Mouse (Mus musculus) liver, embryonic 14.5 days (tissue): ENCODE measurements around the gene Rnf151. TPM values are rescaled to one million over a fixed set of nuclear protein-coding genes. Genes with fewer than 3 reads are reported as not detected.
A peak's percentile ranks its signal among the peaks of the same experiment; 100 is the strongest.

ENCODE experiments used
- ATAC-seq: fragments of 200-750 bp; cut with Nextera tagmentation; 2 replicates; pipeline ENCODE4 v1.8.0; 2017; ENCODE audit warnings: moderate number of reproducible peaks, mild to moderate bottlenecking, moderate library complexity; ENCODE audit not compliant: insufficient read depth
- DNase-seq, 3 experiments: peaks; one replicate each; pipeline ENCODE4 v3.0.0-alpha.2; 2012 to 2013; ENCODE audit warnings: low read depth in 3 of 3, low spot score in 3 of 3
- H3K27ac ChIP-seq: fragments of 300-500 bp; sonication (generic); 2 replicates; pipeline ENCODE4 v1.5.1; 2014; ENCODE audit warnings: moderate library complexity, mild to moderate bottlenecking, control low read depth, inconsistent platforms
- H3K27me3 ChIP-seq: fragments of 300-500 bp; sonication (generic); 2 replicates; pipeline ENCODE4 v1.6.1; 2014; ENCODE audit warnings: mild to moderate bottlenecking, low read length, moderate library complexity; ENCODE audit not compliant: control insufficient read depth, insufficient read depth
- H3K36me3 ChIP-seq: fragments of 300-500 bp; sonication (generic); replicated peaks from 2 replicates; pipeline ENCODE4 v1.6.1; 2014; ENCODE audit warnings: low read depth; ENCODE audit not compliant: control insufficient read depth, insufficient read depth
- H3K4me1 ChIP-seq, 2 experiments: fragments of 200-500 bp in 1 of 2; fragments of 300-500 bp in 1 of 2; sonication (generic) in 1 of 2; replicated peaks; 2 replicates each; pipeline ENCODE4 v1.6.1; 2012 to 2014; ENCODE audit warnings: antibody characterized with exemption in 1 of 2, inconsistent platforms in 1 of 2, low read length in 1 of 2; ENCODE audit not compliant: control insufficient read depth in 2 of 2, insufficient read depth in 2 of 2
- H3K4me2 ChIP-seq: fragments of 300-500 bp; sonication (generic); 2 replicates; pipeline ENCODE4 v1.6.1; 2014; ENCODE audit warnings: low read depth, mild to moderate bottlenecking, control low read depth, moderate library complexity
- H3K4me3 ChIP-seq, 2 experiments: fragments of 200-500 bp in 1 of 2; fragments of 300-500 bp in 1 of 2; sonication (generic) in 1 of 2; 2 replicates each; pipeline ENCODE4 v1.5.1; 2012 to 2014; ENCODE audit warnings: low read depth in 2 of 2, low read length in 2 of 2, mild to moderate bottlenecking in 2 of 2, control low read depth in 1 of 2, inconsistent platforms in 1 of 2, moderate library complexity in 1 of 2; ENCODE audit not compliant: insufficient read depth in 1 of 2
- H3K9ac ChIP-seq: fragments of 300-500 bp; sonication (generic); replicated peaks from 2 replicates; pipeline ENCODE4 v1.6.1; 2014; ENCODE audit warnings: mild to moderate bottlenecking, control low read depth, moderate library complexity
- H3K9me3 ChIP-seq: fragments of 300-500 bp; sonication (generic); 2 replicates; pipeline ENCODE4 v1.6.1; 2016; ENCODE audit warnings: low read length, mixed read lengths; ENCODE audit not compliant: control insufficient read depth
- CTCF ChIP-seq: IDR thresholded peaks from 2 replicates; pipeline ENCODE4 v1.5.1; 2016; ENCODE audit warnings: antibody characterized with exemption, low read depth, control low read depth
- EP300 ChIP-seq: IDR thresholded peaks from 2 replicates; pipeline ENCODE4 v1.6.1; 2016; ENCODE audit warnings: antibody characterized with exemption, low read depth
- WGBS: fragments of 180-500 bp; shearing (Covaris S2); extraction: QIAGEN DNeasy Blood & Tissue Kit; methylation state at CpG from one replicate; pipeline ENCODE4 v1.1.7; 2014; ENCODE audit not compliant: insufficient replicate concordance; 5-methylcytosine and 5-hydroxymethylcytosine counted together
- polyA plus RNA-seq, 2 experiments: library from polyadenylated mRNA; depleted of rRNA in 1 of 2; stranded (reverse) in 1 of 2; unstranded in 1 of 2; fragments of >200 nt; fragmentation: Nextera tagmentation in 1 of 2; extraction: Ambion mirVana in 1 of 2; gene quantifications; 2 replicates each; pipeline versions ENCODE4 v1.2.1 to v1.2.3; 2012 to 2014

The Rnf151 gene
- polyA plus RNA-seq (2012; rRNA removed) = 0.11 and 0.29 TPM in 2 replicates
- polyA plus RNA-seq (2014; fragmentation: Nextera tagmentation; extraction: Ambion mirVana) = not detected in 2 replicates

- no peak for TF ChIP-seq CTCF
- TF ChIP-seq EP300 = no peak
- H3K27ac ChIP-seq = peak within 1 kb of the TSS; percentile 26; the same call in 1 of the 2 replicates
- H3K9ac ChIP-seq = peak within 1 kb of the TSS; percentile 95
- H3K36me3 ChIP-seq = peaks cover 19% of the 10 kb centered on the region
- no peaks in the 10 kb centered on the region for H3K9me3 ChIP-seq
- no peaks in the 10 kb centered on the region for H3K27me3 ChIP-seq
- DNase-seq (no peak), ATAC-seq (no peak)
- peak within 1 kb of the TSS; percentile 92 for H3K4me2 ChIP-seq
- WGBS = 64% methylated on average over 4 of the region's 4 CpGs
- H3K4me1 ChIP-seq = peaks cover 10 to 17% of the 10 kb centered on the region in 2 experiments
- H3K4me3 ChIP-seq = peak within 1 kb of the TSS; percentile 96 to 97
These were observed at the start of gene Rnf151, which contains the start of gene Rps2 for GRCm38 (mm10) chr17:24717943-24718342. TSS of gene Rnf151 (minus strand) at chr17:24718063. TSS of gene Rps2 (plus strand) at chr17:24718116.

- Histone ChIP-seq H3K4me1 (no peaks in the 10 kb centered on the region), H3K27me3 (peaks cover 5% of the 10 kb centered on the region; the same call in 1 of the 2 replicates), H3K4me3 (no peak overlapping the region), H3K9me3 (no peaks in the 10 kb centered on the region), H3K36me3 (no peaks in the 10 kb centered on the region), H3K27ac (no peak overlapping the region), H3K4me2 (no peak overlapping the region), H3K9ac (no peak overlapping the region)
- WGBS = 29% methylated on average over 12 of the region's 12 CpGs
- TF ChIP-seq EP300 (no peak), CTCF (no peak)
- ATAC-seq (no peak), DNase-seq (no peak)
These were observed 48.5 kb upstream of the Rnf151 start for GRCm38 (mm10) chr17:24766266-24766875.

GRCm38 (mm10) chr17:24765016-24765905 lies 47.4 kb upstream of the Rnf151 start:
- ATAC-seq (no peak), DNase-seq (no peak)
- Histone ChIP-seq H3K9ac (no peak overlapping the region), H3K27ac (no peak overlapping the region), H3K4me2 (no peak overlapping the region), H3K4me1 (no peaks in the 10 kb centered on the region), H3K4me3 (no peak overlapping the region), H3K27me3 (peaks cover 5% of the 10 kb centered on the region; the same call in 1 of the 2 replicates), H3K36me3 (no peaks in the 10 kb centered on the region), H3K9me3 (no peaks in the 10 kb centered on the region)
- TF ChIP-seq EP300 = no peak
- no peak for TF ChIP-seq CTCF
- 35% methylated on average over 22 of the region's 22 CpGs for WGBS

GRCm38 (mm10) chr17:24761121-24761520 lies 43.3 kb upstream of the Rnf151 start:
- no peaks in the 10 kb centered on the region for H3K36me3 ChIP-seq
- no peak overlapping the region for H3K27ac ChIP-seq
- H3K4me2 ChIP-seq = no peak overlapping the region
- ATAC-seq (no peak), DNase-seq (no peak)
- WGBS = 41% methylated on average over 5 of the region's 5 CpGs
- no peaks in the 10 kb centered on the region for H3K9me3 ChIP-seq
- no peaks in the 10 kb centered on the region for H3K4me1 ChIP-seq
- H3K9ac ChIP-seq = no peak overlapping the region
- H3K27me3 ChIP-seq = no peaks in the 10 kb centered on the region; the same call in 1 of the 2 replicates
- no peak overlapping the region for H3K4me3 ChIP-seq
- no peak for TF ChIP-seq CTCF
- no peak for TF ChIP-seq EP300

GRCm38 (mm10) chr17:24757394-24757793 lies 39.5 kb upstream of the Rnf151 start:
- ATAC-seq = no peak
- H3K27ac ChIP-seq = no peak overlapping the region
- WGBS = 73% methylated on average over 1 of the region's 1 CpGs
- H3K4me3 ChIP-seq = no peak overlapping the region
- no peaks in the 10 kb centered on the region for H3K9me3 ChIP-seq
- H3K27me3 ChIP-seq = peaks cover 30% of the 10 kb centered on the region
- no peak overlapping the region for H3K9ac ChIP-seq
- no peaks in the 10 kb centered on the region for H3K36me3 ChIP-seq
- H3K4me2 ChIP-seq = no peak overlapping the region
- H3K4me1 ChIP-seq = no peaks in the 10 kb centered on the region; a peak in 1 of 4 replicates
- DNase-seq = no peak
- TF ChIP-seq CTCF (no peak), EP300 (no peak)
